In the genomic region with DNA sequence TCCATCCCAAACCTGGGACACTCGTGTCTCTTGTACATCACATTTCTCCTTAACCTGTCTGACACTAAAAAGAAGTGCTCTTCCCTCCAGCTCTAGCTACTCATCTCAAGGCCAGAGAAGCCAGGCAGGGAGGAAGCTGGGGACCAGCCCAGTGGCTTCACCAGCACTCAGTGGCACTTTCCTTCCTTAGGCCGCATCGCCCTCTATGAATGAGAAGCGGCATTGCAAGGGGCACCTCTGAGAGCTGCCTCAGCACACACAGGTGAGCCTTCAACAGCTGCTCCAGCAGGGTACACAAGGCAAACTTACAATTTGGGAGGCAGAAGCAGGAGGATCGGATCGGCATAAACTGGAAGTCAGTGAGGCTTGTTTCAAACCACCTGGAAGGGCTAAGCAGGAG, we compare ENCODE assay signal across 9 mouse cellular contexts. TPM values are rescaled to one million over a fixed set of nuclear protein-coding genes. Genes with fewer than 3 reads are reported as not detected.
DNase-seq lines count a peak whose midpoint lies in the region; TF ChIP-seq lines count a peak whose summit lies in the region.
"Had no signal": no experiment of that assay in that cellular context is flagged by ENCODE, and none has a peak within 500 bp of the region (broad histone marks: within the 10 kb centered on the region; RNA-seq: fewer than 3 reads in every experiment).

No protein-coding gene starts in this region.

- WGBS in heart, adult 2 months: 61% methylated on average over 6 of the region's 6 CpGs

- intact Hi-C loops in heart, adult 2 months (cut with DNase I): loop anchor here (1.0 kb wide), 1 partner anchor 25 kb away; no protein-coding TSS in a partner anchor

- no peaks in the 10 kb centered on the region for H3K36me3 ChIP-seq in heart, adult 2 months (ENCODE audit: control insufficient read depth, insufficient read depth, low read length)

- no peak for TF ChIP-seq POLR2A in heart, adult 2 months (IDR thresholded peaks at IDR 0.05; ENCODE audit: insufficient read depth, low read depth, low read length)

- DNase-seq in heart, adult 2 months: peak; percentile 72 to 77
- no peak for DNase-seq in heart, adult 8-10 months (ENCODE audit: low spot score)
- DNase-seq in CD4-positive helper T cell, adult 2 months (ENCODE audit: low read depth, low spot score): peak; percentile 82
- peak; percentile 71 for DNase-seq in adrenal gland, adult 8-10 months
- peak; percentile 35 to 47 for DNase-seq in gastrocnemius, adult 8-10 months (ENCODE audit: low spot score in 2 of 2)
- peak; percentile 87 for DNase-seq in liver
- peak; percentile 64 for DNase-seq in ovary, postnatal 36 days (ENCODE audit: low spot score)
- no peak for DNase-seq in layer of hippocampus, adult 9-10 months (ENCODE audit: low spot score)

- H3K9ac ChIP-seq in heart, adult 2 months (ENCODE audit: low read depth, low read length): no peak overlapping the region
- H3K9ac ChIP-seq: limb, embryonic 12.5 days had no signal

- peaks cover 10% of the 10 kb centered on the region for H3K4me1 ChIP-seq in heart, adult 2 months (ENCODE audit: control insufficient read depth, insufficient read depth, low read length)

- H3K27me3 ChIP-seq in heart, adult 2 months (ENCODE audit: control insufficient read depth, insufficient read depth, low read length): no peaks in the 10 kb centered on the region
- H3K27me3 ChIP-seq: limb, embryonic 12.5 days had no signal

- TF ChIP-seq EP300 in heart, adult 2 months (IDR thresholded peaks at IDR 0.05; ENCODE audit: insufficient read depth, low read depth, low read length): peak; percentile 85; the same call in 1 of the 2 replicates

- H3K4me3 ChIP-seq in heart, adult 2 months: no peak overlapping the region
- H3K4me3 ChIP-seq: limb, embryonic 12.5 days had no signal

- H3K79me2 ChIP-seq in heart, adult 2 months (replicated peaks; ENCODE audit: control insufficient read depth, insufficient read depth, low read length): no peaks in the 10 kb centered on the region

- no peak overlapping the region for H3K27ac ChIP-seq in heart, adult 2 months
- H3K27ac ChIP-seq: limb, embryonic 12.5 days had no signal

- peak; percentile 96 for TF ChIP-seq CTCF in heart, adult 2 months (IDR thresholded peaks at IDR 0.05)

RNA-seq across cellular contexts. Expression of a gene that starts 6.3 kb away (rescaled TPM):
- total RNA-seq in heart, adult 2 months (2021): 100 to 1,000 TPM; 176 to 229 TPM
- 199 and 208 TPM in 2 replicates for polyA plus RNA-seq in heart, adult 2 months (2012; rRNA removed)
- total RNA-seq in heart, adult 8-10 months (2022): 100 to 1,000 TPM; 197 to 243 (median 216) TPM
- total RNA-seq in adrenal gland, adult 8-10 months (2022): 100 to 1,000 TPM; 106 to 157 (median 123) TPM
- 100 to 1,000 TPM; 226 to 292 (median 253) TPM for total RNA-seq in gastrocnemius, adult 8-10 months (2022)

RNA-seq across cellular contexts. Expression of a gene that starts 17.6 kb away (rescaled TPM):
- 1 to 10 TPM; 7.4 to 7.6 TPM for total RNA-seq in heart, adult 2 months (2021)
- polyA plus RNA-seq in heart, adult 2 months (2012; rRNA removed): 11.7 and 13.6 TPM in 2 replicates
- total RNA-seq in heart, adult 8-10 months (2022): 1 to 10 TPM; 3.8 to 6.0 (median 5.4) TPM
- total RNA-seq in adrenal gland, adult 8-10 months (2022): 10 to 100 TPM; 16.2 to 33.5 (median 25.7) TPM
- 1 to 10 TPM; 2.6 to 3.6 (median 3.4) TPM for total RNA-seq in gastrocnemius, adult 8-10 months (2022)

RNA-seq across cellular contexts. Expression of a gene that starts 17.8 kb away (rescaled TPM):
- 1 to 10 TPM; 3.4 to 3.8 TPM for total RNA-seq in heart, adult 2 months (2021)
- 13.3 and 15.6 TPM in 2 replicates for polyA plus RNA-seq in heart, adult 2 months (2012; rRNA removed)
- total RNA-seq in heart, adult 8-10 months (2022): 1 to 10 TPM; 2.2 to 5.3 (median 3.6) TPM
- 10 to 100 TPM; 19.3 to 46.2 (median 33.3) TPM for total RNA-seq in adrenal gland, adult 8-10 months (2022)
- 1 to 10 TPM; 1.0 to 3.1 (median 2.7) TPM for total RNA-seq in gastrocnemius, adult 8-10 months (2022)

RNA-seq across cellular contexts. Expression of a gene that starts 27.3 kb away (rescaled TPM):
- 10 to 100 TPM; 43.7 to 44.2 TPM for total RNA-seq in heart, adult 2 months (2021)
- 57.3 and 60.1 TPM in 2 replicates for polyA plus RNA-seq in heart, adult 2 months (2012; rRNA removed)
- 10 to 100 TPM; 44.0 to 52.5 (median 48.5) TPM for total RNA-seq in heart, adult 8-10 months (2022)
- 10 to 100 TPM; 63.4 to 94.6 (median 79.1) TPM for total RNA-seq in adrenal gland, adult 8-10 months (2022)
- 10 to 100 TPM; 36.7 to 40.7 (median 39.7) TPM for total RNA-seq in gastrocnemius, adult 8-10 months (2022)

RNA-seq across cellular contexts. Expression of a gene that starts 57.9 kb away (rescaled TPM):
- total RNA-seq in heart, adult 2 months (2021): 10 to 100 TPM; 40.2 to 42.6 TPM
- 52.9 and 66.5 TPM in 2 replicates for polyA plus RNA-seq in heart, adult 2 months (2012; rRNA removed)
- 10 to 100 TPM; 41.2 to 44.5 (median 43.4) TPM for total RNA-seq in heart, adult 8-10 months (2022)
- 100 to 1,000 TPM in 2 of 4 experiments, 10 to 100 TPM in 2; 91.8 to 136 (median 113) TPM for total RNA-seq in adrenal gland, adult 8-10 months (2022)
- 10 to 100 TPM; 24.1 to 29.3 (median 27.8) TPM for total RNA-seq in gastrocnemius, adult 8-10 months (2022)

Comparison
In these comparisons a context has a peak if more than half of its experiments do, and no peak if none do; other contexts are left out.
1. DNase-seq: peak in heart, adult 2 months (2 of 2), CD4-positive helper T cell, adult 2 months (single experiment), adrenal gland, adult 8-10 months (single experiment), gastrocnemius, adult 8-10 months (2 of 2), liver (single experiment) and ovary, postnatal 36 days (single experiment); none in heart, adult 8-10 months (single experiment) and layer of hippocampus, adult 9-10 months (single experiment).